Mouse (Mus musculus) hindbrain, embryonic 10.5 days (tissue): ENCODE results near the gene Apold1. TPM values are rescaled to one million over a fixed set of nuclear protein-coding genes. Genes with fewer than 3 reads are reported as not detected.
A peak's percentile ranks its signal among the peaks of the same experiment; 100 is the strongest.

Experiments
- DNase-seq: peaks from one replicate; pipeline ENCODE4 v3.0.0-alpha.2; 2017; ENCODE audit warnings: low spot score
- H3K27ac ChIP-seq: fragments of 300-500 bp; sonication (generic); 2 replicates; pipeline ENCODE4 v1.5.1; 2016; ENCODE audit warnings: mild to moderate bottlenecking, moderate library complexity
- H3K27me3 ChIP-seq: fragments of 300-500 bp; sonication (generic); 2 replicates; pipeline ENCODE4 v1.6.1; 2016; ENCODE audit warnings: mild to moderate bottlenecking; ENCODE audit not compliant: poor library complexity, insufficient read depth, severe bottlenecking
- H3K36me3 ChIP-seq: fragments of 300-500 bp; sonication (generic); 2 replicates; pipeline ENCODE4 v1.6.1; 2016; ENCODE audit warnings: mild to moderate bottlenecking, moderate library complexity
- H3K4me1 ChIP-seq: fragments of 300-500 bp; sonication (generic); replicated peaks from 2 replicates; pipeline ENCODE4 v1.6.1; 2016; ENCODE audit warnings: mild to moderate bottlenecking
- H3K4me3 ChIP-seq: fragments of 300-500 bp; sonication (generic); 2 replicates; pipeline ENCODE4 v1.5.1; 2016; ENCODE audit warnings: mild to moderate bottlenecking, moderate library complexity
- H3K9me3 ChIP-seq: fragments of 300-500 bp; sonication (generic); 2 replicates; pipeline ENCODE4 v1.6.1; 2016; ENCODE audit warnings: mild to moderate bottlenecking, moderate library complexity
- WGBS: fragments of 180-500 bp; shearing (Covaris S2); methylation state at CpG from one replicate; pipeline ENCODE4 v1.1.7; 2016; 5-methylcytosine and 5-hydroxymethylcytosine counted together
- polyA plus RNA-seq: library from polyadenylated mRNA; unstranded; fragments of >200 nt; fragmentation: Nextera tagmentation; extraction: Ambion mirVana; gene quantifications from 2 replicates; pipeline ENCODE4 v1.2.1, GENCODE M21; 2016

Gene Apold1
- 2.7 and 2.9 TPM in 2 replicates for polyA plus RNA-seq

GRCm38 (mm10) chr6:134981231-134982062, at the start of gene Apold1:
Gene Apold1 (plus strand): TSS chr6:134981718.
- H3K4me3 ChIP-seq, result peak within 1 kb of the TSS; percentile 63
- 38% methylated on average over 22 of the region's 22 CpGs for WGBS

GRCm38 (mm10) chr6:134932486-134933206, 48.9 kb upstream of the Apold1 start:
- DNase-seq, result no peak
- Histone ChIP-seq H3K4me3 (no peak overlapping the region), H3K27ac (no peak overlapping the region), H3K27me3 (no peaks in the 10 kb centered on the region), H3K9me3 (no peaks in the 10 kb centered on the region), H3K4me1 (peaks cover 35% of the 10 kb centered on the region), H3K36me3 (peaks cover 13% of the 10 kb centered on the region)
- 82% methylated on average over 12 of the region's 12 CpGs for WGBS

More at GRCm38 (mm10) chr6:134981231-134982062, at the start of gene Apold1:
- peak; percentile 47 for DNase-seq
- Histone ChIP-seq H3K36me3 (no peaks in the 10 kb centered on the region), H3K27ac (peak within 1 kb of the TSS; percentile 40; the same call in 1 of the 2 replicates), H3K4me1 (peaks cover 40% of the 10 kb centered on the region), H3K27me3 (peaks cover 28% of the 10 kb centered on the region), H3K9me3 (no peaks in the 10 kb centered on the region)

GRCm38 (mm10) chr6:134933207-134933558, 48.3 kb upstream of the Apold1 start:
- H3K27me3 ChIP-seq, result no peaks in the 10 kb centered on the region
- WGBS, result 79% methylated on average over 2 of the region's 2 CpGs
- DNase-seq, result no peak
- no peak overlapping the region for H3K27ac ChIP-seq
- H3K9me3 ChIP-seq, result no peaks in the 10 kb centered on the region
- H3K4me3 ChIP-seq, result no peak overlapping the region
- peaks cover 13% of the 10 kb centered on the region for H3K36me3 ChIP-seq
- peaks cover 30% of the 10 kb centered on the region for H3K4me1 ChIP-seq

- Histone ChIP-seq H3K27me3 (no peaks in the 10 kb centered on the region), H3K27ac (no peak overlapping the region), H3K4me3 (no peak overlapping the region), H3K9me3 (no peaks in the 10 kb centered on the region), H3K36me3 (peaks cover 13% of the 10 kb centered on the region), H3K4me1 (peaks cover 25% of the 10 kb centered on the region)
- WGBS, result 91% methylated on average over 5 of the region's 5 CpGs
- no peak for DNase-seq
Measured at GRCm38 (mm10) chr6:134934305-134934704, 47.2 kb upstream of the Apold1 start.

GRCm38 (mm10) chr6:134939781-134940180, 41.7 kb upstream of the Apold1 start:
- no peaks in the 10 kb centered on the region for H3K4me1 ChIP-seq
- H3K36me3 ChIP-seq, result peaks cover 38% of the 10 kb centered on the region
- WGBS, result 94% methylated on average over 4 of the region's 4 CpGs
- H3K4me3 ChIP-seq, result no peak overlapping the region
- no peaks in the 10 kb centered on the region for H3K27me3 ChIP-seq
- no peak overlapping the region for H3K27ac ChIP-seq
- no peak for DNase-seq
- no peaks in the 10 kb centered on the region for H3K9me3 ChIP-seq

- H3K9me3 ChIP-seq, result no peaks in the 10 kb centered on the region
- DNase-seq, result no peak
- WGBS, result 86% methylated on average over 13 of the region's 13 CpGs
- no peaks in the 10 kb centered on the region for H3K4me1 ChIP-seq
- peaks cover 49% of the 10 kb centered on the region for H3K36me3 ChIP-seq
- no peak overlapping the region for H3K27ac ChIP-seq
- no peak overlapping the region for H3K4me3 ChIP-seq
- H3K27me3 ChIP-seq, result no peaks in the 10 kb centered on the region
Measured at GRCm38 (mm10) chr6:134943759-134944407, 37.6 kb upstream of the Apold1 start.

- Histone ChIP-seq H3K9me3 (no peaks in the 10 kb centered on the region), H3K36me3 (peaks cover 57% of the 10 kb centered on the region), H3K4me3 (no peak overlapping the region), H3K27me3 (no peaks in the 10 kb centered on the region), H3K4me1 (no peaks in the 10 kb centered on the region), H3K27ac (no peak overlapping the region)
- no peak for DNase-seq
- 82% methylated on average over 6 of the region's 6 CpGs for WGBS
Measured at GRCm38 (mm10) chr6:134946054-134946453, 35.5 kb upstream of the Apold1 start.

- no peaks in the 10 kb centered on the region for H3K4me1 ChIP-seq
- WGBS, result 90% methylated on average over 9 of the region's 9 CpGs
- H3K9me3 ChIP-seq, result no peaks in the 10 kb centered on the region
- no peaks in the 10 kb centered on the region for H3K27me3 ChIP-seq
- H3K27ac ChIP-seq, result no peak overlapping the region
- H3K36me3 ChIP-seq, result peaks cover 56% of the 10 kb centered on the region
- no peak overlapping the region for H3K4me3 ChIP-seq
- DNase-seq, result no peak
Measured at GRCm38 (mm10) chr6:134946858-134947257, 34.7 kb upstream of the Apold1 start.

- no peaks in the 10 kb centered on the region for H3K27me3 ChIP-seq
- H3K4me3 ChIP-seq, result no peak overlapping the region
- no peaks in the 10 kb centered on the region for H3K9me3 ChIP-seq
- H3K4me1 ChIP-seq, result no peaks in the 10 kb centered on the region
- WGBS, result 48% methylated on average over 13 of the region's 13 CpGs
- peaks cover 57% of the 10 kb centered on the region for H3K36me3 ChIP-seq
- DNase-seq, result peak; percentile 57
- H3K27ac ChIP-seq, result no peak overlapping the region
Measured at GRCm38 (mm10) chr6:134947311-134948087, 34.0 kb upstream of the Apold1 start.

GRCm38 (mm10) chr6:134948522-134949061, 32.9 kb upstream of the Apold1 start:
- 71% methylated on average over 11 of the region's 11 CpGs for WGBS
- H3K4me1 ChIP-seq, result 0 out of 2 replicates have a peak, but pooled peaks cover under 1% of the 10 kb centered on the region
- H3K9me3 ChIP-seq, result no peaks in the 10 kb centered on the region
- H3K36me3 ChIP-seq, result peaks cover 56% of the 10 kb centered on the region
- no peak for DNase-seq
- H3K27ac ChIP-seq, result no peak overlapping the region
- no peak overlapping the region for H3K4me3 ChIP-seq
- H3K27me3 ChIP-seq, result no peaks in the 10 kb centered on the region

- WGBS, result 90% methylated on average over 3 of the region's 3 CpGs
- Histone ChIP-seq H3K36me3 (peaks cover 54% of the 10 kb centered on the region), H3K4me1 (0 out of 2 replicates have a peak, but pooled peaks cover 5% of the 10 kb centered on the region), H3K27ac (no peak overlapping the region), H3K9me3 (no peaks in the 10 kb centered on the region), H3K27me3 (no peaks in the 10 kb centered on the region), H3K4me3 (no peak overlapping the region)
- DNase-seq, result no peak
Measured at GRCm38 (mm10) chr6:134949241-134949640, 32.3 kb upstream of the Apold1 start.

- no peak for DNase-seq
- WGBS, result 82% methylated on average over 5 of the region's 5 CpGs
- Histone ChIP-seq H3K4me1 (0 out of 2 replicates have a peak, but pooled peaks cover 5% of the 10 kb centered on the region), H3K4me3 (no peak overlapping the region), H3K9me3 (no peaks in the 10 kb centered on the region), H3K27me3 (no peaks in the 10 kb centered on the region), H3K36me3 (peaks cover 42% of the 10 kb centered on the region), H3K27ac (no peak overlapping the region)
Measured at GRCm38 (mm10) chr6:134951364-134951763, 30.2 kb upstream of the Apold1 start.
